ENCODE assay signal across 8 mouse cellular contexts in genomic region chr10:111507460-111508211, GRCm38 (mm10). TPM values are rescaled to one million over a fixed set of nuclear protein-coding genes. Genes with fewer than 3 reads are reported as not detected.
DNase-seq lines count a peak whose midpoint lies in the region; ATAC-seq and TF ChIP-seq lines count a peak whose summit lies in the region.

No protein-coding gene starts in this region.

- WGBS in intestine, postnatal 0 days = under 1% methylated on average over 38 of the region's 38 CpGs
- WGBS in limb, embryonic 12.5 days = under 1% methylated on average over 36 of the region's 38 CpGs
- WGBS in midbrain, embryonic 12.5 days = under 1% methylated on average over 38 of the region's 38 CpGs

- peak overlapping the region; percentile 87 for H3K27ac ChIP-seq in intestine, postnatal 0 days (ENCODE audit: low read depth, low read length)
- H3K27ac ChIP-seq in limb, embryonic 12.5 days = peak overlapping the region; percentile 98
- H3K27ac ChIP-seq in midbrain, embryonic 12.5 days (replicated peaks) = peak overlapping the region; percentile 88

- peak overlapping the region; percentile 81 for H3K4me2 ChIP-seq in intestine, postnatal 0 days (replicated peaks; ENCODE audit: low read depth)
- H3K4me2 ChIP-seq in limb, embryonic 12.5 days = peak overlapping the region; percentile 62
- H3K4me2 ChIP-seq in midbrain, embryonic 12.5 days (replicated peaks) = peak overlapping the region; percentile 94

- no peaks in the 10 kb centered on the region for H3K9me3 ChIP-seq in intestine, postnatal 0 days (ENCODE audit: control insufficient read depth)
- no peaks in the 10 kb centered on the region for H3K9me3 ChIP-seq in limb, embryonic 12.5 days
- no peaks in the 10 kb centered on the region for H3K9me3 ChIP-seq in midbrain, embryonic 12.5 days

- no peaks in the 10 kb centered on the region; the same call in 1 of the 2 replicates for H3K4me1 ChIP-seq in intestine, postnatal 0 days (replicated peaks; ENCODE audit: control insufficient read depth, insufficient read depth, low read length)
- H3K4me1 ChIP-seq in limb, embryonic 12.5 days (replicated peaks) = peaks cover 53% of the 10 kb centered on the region
- peaks cover 12% of the 10 kb centered on the region for H3K4me1 ChIP-seq in midbrain, embryonic 12.5 days

- DNase-seq in adrenal gland, adult 18-20 months (ENCODE audit: low spot score in 2 of 2) = peak; percentile 47 to 57
- peak; percentile 73 for DNase-seq in embryo, embryonic 10.5 days (ENCODE audit: low spot score)
- DNase-seq in spleen, adult 18-20 months = peak; percentile 48 to 64

- no peaks in the 10 kb centered on the region for H3K27me3 ChIP-seq in intestine, postnatal 0 days (replicated peaks; ENCODE audit: control insufficient read depth, insufficient read depth, low read length)
- no peaks in the 10 kb centered on the region for H3K27me3 ChIP-seq in limb, embryonic 12.5 days
- peaks cover 31% of the 10 kb centered on the region for H3K27me3 ChIP-seq in midbrain, embryonic 12.5 days

- ATAC-seq in granulocyte monocyte progenitor cell, adult 5-6 weeks (replicated peaks; ENCODE audit: poor library complexity, severe bottlenecking) = peak; percentile 15
- peak; percentile 36 for ATAC-seq in intestine, postnatal 0 days
- ATAC-seq in limb, embryonic 12.5 days (ENCODE audit: insufficient number of reproducible peaks, insufficient read depth, low FRiP score, low TSS enrichment, low read depth) = peak; percentile 11; the same call in 1 of the 2 replicates
- peak; percentile 10 for ATAC-seq in midbrain, embryonic 12.5 days (ENCODE audit: low FRiP score, low read depth)
- no peak for ATAC-seq in erythroid progenitor cell, adult 5-6 weeks (replicated peaks; ENCODE audit: low FRiP score, poor library complexity, severe bottlenecking)

- no peaks in the 10 kb centered on the region for H3K36me3 ChIP-seq in intestine, postnatal 0 days (ENCODE audit: control insufficient read depth, insufficient read depth)
- no peaks in the 10 kb centered on the region for H3K36me3 ChIP-seq in limb, embryonic 12.5 days
- H3K36me3 ChIP-seq in midbrain, embryonic 12.5 days = no peaks in the 10 kb centered on the region

- peak; percentile 69 for TF ChIP-seq CTCF in intestine, postnatal 0 days (IDR thresholded peaks at IDR 0.05; ENCODE audit: low read depth)

- peak overlapping the region; percentile 80 for H3K9ac ChIP-seq in intestine, postnatal 0 days (ENCODE audit: low read depth, low read length)
- H3K9ac ChIP-seq in limb, embryonic 12.5 days (replicated peaks) = peak overlapping the region; percentile 96
- H3K9ac ChIP-seq in midbrain, embryonic 12.5 days (replicated peaks) = peak overlapping the region; percentile 89

- H3K4me3 ChIP-seq in intestine, postnatal 0 days (ENCODE audit: low read depth, low read length) = peak overlapping the region; percentile 83
- H3K4me3 ChIP-seq in limb, embryonic 12.5 days (replicated peaks) = peak overlapping the region; percentile 89
- peak overlapping the region; percentile 77 for H3K4me3 ChIP-seq in midbrain, embryonic 12.5 days

RNA-seq across cellular contexts. Expression of gene Phlda1, which starts 1.6 kb away (rescaled TPM):
- total RNA-seq in adrenal gland, adult 18-20 months (2021) = 10 to 100 TPM; 47.8 to 82.2 TPM
- 0.26 and 1.9 TPM in 2 replicates for total RNA-seq in granulocyte monocyte progenitor cell, adult 5-6 weeks (2014; fragmentation: Nextera tagmentation)
- 1.1 and 1.2 TPM in 2 replicates for total RNA-seq in granulocyte monocyte progenitor cell, adult 5-6 weeks (2017)
- polyA plus RNA-seq in intestine, postnatal 0 days (2015; fragmentation: Nextera tagmentation; extraction: Ambion mirVana) = 21.0 and 21.4 TPM in 2 replicates
- 28.2 and 35.3 TPM in 2 replicates for polyA plus RNA-seq in limb, embryonic 12.5 days (2016; fragmentation: Nextera tagmentation; extraction: Ambion mirVana)
- 19.6 and 20.3 TPM in 2 replicates for polyA plus RNA-seq in midbrain, embryonic 12.5 days (2016; fragmentation: Nextera tagmentation; extraction: Ambion mirVana)
- 0.84 TPM in 1 of 2 replicates, not detected in the other for total RNA-seq in erythroid progenitor cell, adult 5-6 weeks (2015; ENCODE audit: low replicate concordance)
- 0.38 TPM in 1 of 2 replicates, not detected in the other for total RNA-seq in erythroid progenitor cell, adult 5-6 weeks (2017; ENCODE audit: low replicate concordance)

RNA-seq across cellular contexts. Expression of gene Nap1l1, which starts 34.6 kb away (rescaled TPM):
- total RNA-seq in adrenal gland, adult 18-20 months (2021) = 100 to 1,000 TPM; 124 to 136 TPM
- total RNA-seq in granulocyte monocyte progenitor cell, adult 5-6 weeks (2014; fragmentation: Nextera tagmentation) = 583 and 666 TPM in 2 replicates
- total RNA-seq in granulocyte monocyte progenitor cell, adult 5-6 weeks (2017) = 670 and 682 TPM in 2 replicates
- 62.1 and 64.2 TPM in 2 replicates for polyA plus RNA-seq in intestine, postnatal 0 days (2015; fragmentation: Nextera tagmentation; extraction: Ambion mirVana)
- 314 and 324 TPM in 2 replicates for polyA plus RNA-seq in limb, embryonic 12.5 days (2016; fragmentation: Nextera tagmentation; extraction: Ambion mirVana)
- polyA plus RNA-seq in midbrain, embryonic 12.5 days (2016; fragmentation: Nextera tagmentation; extraction: Ambion mirVana) = 312 and 318 TPM in 2 replicates
- total RNA-seq in erythroid progenitor cell, adult 5-6 weeks (2015; ENCODE audit: low replicate concordance) = 170 and 182 TPM in 2 replicates
- 199 and 208 TPM in 2 replicates for total RNA-seq in erythroid progenitor cell, adult 5-6 weeks (2017; ENCODE audit: low replicate concordance)

Comparison
In these comparisons a context has a peak if more than half of its experiments do, and no peak if none do; other contexts are left out.
1. RNA of gene Phlda1, which starts 1.6 kb away (total RNA-seq): 47.8 to 82.2 TPM in adrenal gland, adult 18-20 months; 0.26 to 1.9 TPM in granulocyte monocyte progenitor cell, adult 5-6 weeks and 0.38 to 0.84 TPM in erythroid progenitor cell, adult 5-6 weeks; every median in the first group is over 10 times any median in the second.
2. Peak in every context shown above with its lines, with median percentiles within 50 percentile points of each other: DNase-seq, H3K27ac ChIP-seq, H3K4me2 ChIP-seq, H3K4me3 ChIP-seq and H3K9ac ChIP-seq.